Mouse (Mus musculus) small intestine, adult 2 months (tissue): Measurements from ENCODE around the gene Ggt6.

Source experiments
- CTCF ChIP-seq: fragments of 200-500 bp; IDR thresholded peaks from 2 replicates; pipeline ENCODE4 v1.5.1; 2012; ENCODE audit warnings: low read depth, mild to moderate bottlenecking, control low read depth, inconsistent platforms, low read length, moderate library complexity, mixed read lengths; ENCODE audit not compliant: insufficient replicate concordance, insufficient read length; ENCODE audit errors: extremely low read depth
- POLR2A ChIP-seq: fragments of 200-500 bp; IDR thresholded peaks from 2 replicates; pipeline ENCODE4 v1.6.1; 2012; ENCODE audit warnings: low read depth, mild to moderate bottlenecking, control low read depth, inconsistent platforms, low read length, moderate library complexity

DNA sequence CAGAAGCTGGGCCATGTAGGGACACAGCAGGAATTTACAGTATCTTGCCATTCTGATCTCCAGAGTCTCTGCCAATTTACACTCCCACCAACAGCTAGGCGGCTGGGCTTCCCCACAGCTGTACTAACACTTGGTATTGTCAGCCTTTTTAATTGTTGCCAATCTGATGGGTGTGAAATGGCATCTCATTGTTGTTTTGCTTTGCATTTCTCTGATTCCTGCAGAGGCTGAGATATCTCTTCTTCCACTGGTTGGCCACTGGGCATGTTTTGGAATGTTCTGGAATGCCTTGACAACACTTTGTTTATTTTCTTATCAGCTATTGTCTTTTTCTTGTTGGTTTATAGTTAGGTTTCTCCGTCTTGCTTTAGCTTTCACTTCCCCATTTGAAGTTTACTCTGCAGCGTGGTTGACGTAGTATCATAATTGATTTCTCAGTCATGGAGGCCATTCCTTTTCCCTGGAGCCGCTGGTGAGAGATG lies 26.2 kb downstream of the Ggt6 start:
- no peak for TF ChIP-seq CTCF
- no peak for TF ChIP-seq POLR2A
